Comparison of ENCODE assay signal across 8 mouse cellular contexts in genomic region chr5:135702682-135703192, GRCm38 (mm10). TPM values are rescaled to one million over a fixed set of nuclear protein-coding genes. Genes with fewer than 3 reads are reported as not detected.
DNase-seq lines count a peak whose midpoint lies in the region; ATAC-seq and TF ChIP-seq lines count a peak whose summit lies in the region.

No protein-coding gene starts in this region.

- no peak for TF ChIP-seq POLR2A in liver, adult 2 months (IDR thresholded peaks at IDR 0.05; ENCODE audit: extremely low read depth, insufficient read depth, low read length)

- no peak overlapping the region for H3K4me3 ChIP-seq in heart, embryonic 10.5 days
- no peak overlapping the region for H3K4me3 ChIP-seq in liver, adult 2 months (ENCODE audit: insufficient read depth, low read depth, low read length)

- 64% methylated on average over 15 of the region's 15 CpGs for whole genome bisulfite sequencing in heart, embryonic 10.5 days
- WGBS in liver, adult 2 months: 33% methylated on average over 15 of the region's 15 CpGs

- DNase-seq in CD4-positive helper T cell, adult 2 months (ENCODE audit: low read depth, low spot score): peak; percentile 91
- DNase-seq in R1 (ENCODE audit: low read depth, low spot score): peak; percentile 74
- DNase-seq in heart, embryonic 10.5 days (ENCODE audit: low spot score): no peak
- DNase-seq in liver, adult 2 months (ENCODE audit: extremely low read depth, low read depth, low spot score): peak; percentile 51
- no peak for DNase-seq in cerebellum, adult 11 months
- no peak for DNase-seq in cerebellum, postnatal 4 days (ENCODE audit: low spot score in 2 of 2)

- peaks cover 37% of the 10 kb centered on the region for H3K4me1 ChIP-seq in heart, embryonic 10.5 days
- H3K4me1 ChIP-seq in liver, adult 2 months (ENCODE audit: control insufficient read depth, insufficient read depth, low read length): peaks cover 60% of the 10 kb centered on the region

- peak; percentile 45; the same call in 1 of the 2 replicates for TF ChIP-seq CTCF in liver, adult 2 months (IDR thresholded peaks at IDR 0.05; ENCODE audit: low read depth, low read length)

- H3K79me2 ChIP-seq in liver, adult 2 months (ENCODE audit: control insufficient read depth, insufficient read depth, low read length): peaks cover 63% of the 10 kb centered on the region

- peak overlapping the region; percentile 73 for H3K27ac ChIP-seq in heart, embryonic 10.5 days
- peak overlapping the region; percentile 43 for H3K27ac ChIP-seq in liver, adult 2 months (replicated peaks; ENCODE audit: insufficient read depth, low read depth, low read length)

- peak overlapping the region; percentile 26; the same call in 1 of the 2 replicates for H3K9ac ChIP-seq in liver, adult 2 months (ENCODE audit: low read depth, low read length)

- peaks cover 46% of the 10 kb centered on the region for H3K36me3 ChIP-seq in heart, embryonic 10.5 days
- peaks cover 42% of the 10 kb centered on the region for H3K36me3 ChIP-seq in liver, adult 2 months (ENCODE audit: control insufficient read depth, insufficient read depth, low read length)

- H3K9me3 ChIP-seq in heart, embryonic 10.5 days: no peaks in the 10 kb centered on the region

- ATAC-seq in neutrophil, adult 5-6 weeks (ENCODE audit: extremely low read depth, insufficient number of reproducible peaks, low FRiP score, poor library complexity, severe bottlenecking): peak; percentile 67
- no peak for ATAC-seq in cerebellum, adult (ENCODE audit: insufficient number of reproducible peaks, low FRiP score, low TSS enrichment)

- H3K27me3 ChIP-seq in heart, embryonic 10.5 days (ENCODE audit: insufficient read depth, poor library complexity, severe bottlenecking): no peaks in the 10 kb centered on the region
- no peaks in the 10 kb centered on the region for H3K27me3 ChIP-seq in liver, adult 2 months (ENCODE audit: control insufficient read depth, insufficient read depth, low read length)

RNA-seq across cellular contexts. Expression of gene Por, which starts 32.9 kb away (rescaled TPM):
- 54.4 and 66.8 TPM in 2 replicates for polyA plus RNA-seq in heart, embryonic 10.5 days (2016; fragmentation: Nextera tagmentation; extraction: Ambion mirVana)
- total RNA-seq in liver, adult 2 months (2014; rRNA removed): 284 and 345 TPM in 2 replicates
- 211 and 254 TPM in 2 replicates for polyA plus RNA-seq in liver, adult 2 months (2012; rRNA removed)
- total RNA-seq in neutrophil, adult 5-6 weeks (2017): 118 and 124 TPM in 2 replicates

RNA-seq across cellular contexts. Expression of gene Tmem120a, which starts 41.5 kb away (rescaled TPM):
- polyA plus RNA-seq in heart, embryonic 10.5 days (2016; fragmentation: Nextera tagmentation; extraction: Ambion mirVana): 36.2 and 45.5 TPM in 2 replicates
- total RNA-seq in liver, adult 2 months (2014; rRNA removed): 55.2 and 58.1 TPM in 2 replicates
- 52.9 and 76.6 TPM in 2 replicates for polyA plus RNA-seq in liver, adult 2 months (2012; rRNA removed)
- total RNA-seq in neutrophil, adult 5-6 weeks (2017): 28.9 and 30.5 TPM in 2 replicates

Comparison
In these comparisons a context has a peak if more than half of its experiments do, and no peak if none do; other contexts are left out.
1. DNase-seq: peak in CD4-positive helper T cell, adult 2 months (single experiment), R1 (single experiment) and liver, adult 2 months (single experiment); none in heart, embryonic 10.5 days (single experiment), cerebellum, adult 11 months (single experiment) and cerebellum, postnatal 4 days (0 of 2).